Mouse (Mus musculus) limb, embryonic 12.5 days (tissue): Measurements from ENCODE around the gene Parp16. TPM values are rescaled to one million over a fixed set of nuclear protein-coding genes. Genes with fewer than 3 reads are reported as not detected.

Experiments used
- ATAC-seq: fragments of 200-750 bp; cut with Nextera tagmentation; 2 replicates; pipeline ENCODE4 v1.8.0; 2017; ENCODE audit warnings: low read depth, moderate TSS enrichment; ENCODE audit not compliant: insufficient number of reproducible peaks, insufficient read depth, low FRiP score, low TSS enrichment
- H3K27ac ChIP-seq: fragments of 300-500 bp; sonication (generic); 2 replicates; pipeline ENCODE4 v1.5.1; 2016; ENCODE audit warnings: mild to moderate bottlenecking, moderate library complexity
- H3K27me3 ChIP-seq: fragments of 300-500 bp; sonication (generic); 2 replicates; pipeline ENCODE4 v1.6.1; 2016; ENCODE audit warnings: mild to moderate bottlenecking, moderate library complexity
- H3K36me3 ChIP-seq: fragments of 300-500 bp; sonication (generic); 2 replicates; pipeline ENCODE4 v1.6.1; 2016; ENCODE audit warnings: mild to moderate bottlenecking, moderate library complexity
- H3K4me1 ChIP-seq: fragments of 300-500 bp; sonication (generic); replicated peaks from 2 replicates; pipeline ENCODE4 v1.6.1; 2016
- H3K4me2 ChIP-seq: fragments of 300-500 bp; sonication (generic); 2 replicates; pipeline ENCODE4 v1.6.1; 2016; ENCODE audit warnings: mild to moderate bottlenecking, moderate library complexity
- H3K4me3 ChIP-seq: fragments of 300-500 bp; sonication (generic); replicated peaks from 2 replicates; pipeline ENCODE4 v1.5.1; 2016; ENCODE audit warnings: mild to moderate bottlenecking
- H3K9ac ChIP-seq: fragments of 300-500 bp; sonication (generic); replicated peaks from 2 replicates; pipeline ENCODE4 v1.6.1; 2016; ENCODE audit warnings: mild to moderate bottlenecking, moderate library complexity
- H3K9me3 ChIP-seq: fragments of 300-500 bp; sonication (generic); 2 replicates; pipeline ENCODE4 v1.6.1; 2016; ENCODE audit warnings: mild to moderate bottlenecking, moderate library complexity
- WGBS: fragments of 180-500 bp; shearing (Covaris S2); methylation state at CpG from one replicate; pipeline ENCODE4 v1.1.7; 2016; 5-methylcytosine and 5-hydroxymethylcytosine counted together
- polyA plus RNA-seq: library from polyadenylated mRNA; unstranded; fragments of >200 nt; fragmentation: Nextera tagmentation; extraction: Ambion mirVana; gene quantifications from 2 replicates; pipeline ENCODE4 v1.2.1, GENCODE M21; 2016

The Parp16 gene
- polyA plus RNA-seq, 1 experiment from 2014 or later = 8.2 TPM

- no peak overlapping the region for H3K4me3 ChIP-seq
- peak overlapping the region; percentile 34 for H3K9ac ChIP-seq
- H3K36me3 ChIP-seq = peaks cover 12% of the 10 kb centered on the region
- peak overlapping the region; percentile 36 for H3K4me2 ChIP-seq
- ATAC-seq = peak; percentile 26; the same call in 1 of the 2 replicates
- H3K27me3 ChIP-seq = peaks cover 76% of the 10 kb centered on the region
- WGBS = 9% methylated on average over 22 of the region's 22 CpGs
- H3K4me1 ChIP-seq = peaks cover 59% of the 10 kb centered on the region
- H3K27ac ChIP-seq = no peak overlapping the region
- no peaks in the 10 kb centered on the region for H3K9me3 ChIP-seq
Measured at GRCm38 (mm10) chr9:65178336-65179213, 16.6 kb upstream of the Parp16 start.

GRCm38 (mm10) chr9:65179817-65180624, 15.1 kb upstream of the Parp16 start:
- no peak for ATAC-seq
- H3K27me3 ChIP-seq = peaks cover 75% of the 10 kb centered on the region
- H3K4me2 ChIP-seq = peak overlapping the region; percentile 27; the same call in 1 of the 2 replicates
- WGBS = 21% methylated on average over 17 of the region's 17 CpGs
- H3K9ac ChIP-seq = no peak overlapping the region
- H3K4me3 ChIP-seq = no peak overlapping the region
- H3K9me3 ChIP-seq = no peaks in the 10 kb centered on the region
- H3K4me1 ChIP-seq = peaks cover 57% of the 10 kb centered on the region
- peaks cover 16% of the 10 kb centered on the region for H3K36me3 ChIP-seq
- H3K27ac ChIP-seq = no peak overlapping the region

DNA sequence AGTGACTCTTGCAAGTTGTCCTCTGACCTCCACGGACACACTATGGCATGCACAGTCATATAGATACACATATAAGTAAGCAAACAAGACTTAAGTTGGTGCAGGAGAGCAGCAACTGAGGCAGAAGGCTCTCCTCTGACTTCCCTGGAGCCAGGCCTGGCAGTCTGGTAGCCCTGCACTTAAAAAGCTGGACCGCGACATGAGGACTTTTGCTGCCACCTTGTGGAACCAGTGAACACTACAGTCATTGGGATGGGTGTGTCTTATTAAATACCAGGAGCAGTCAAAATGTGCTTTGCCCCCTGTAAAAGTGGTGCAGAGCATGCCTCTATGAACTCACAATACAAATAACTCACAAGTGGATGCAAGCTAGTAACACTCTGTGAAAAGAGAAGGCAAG, 6.6 kb upstream of the Parp16 start:
- Histone ChIP-seq H3K27ac (no peak overlapping the region), H3K4me3 (no peak overlapping the region), H3K27me3 (peaks cover 5% of the 10 kb centered on the region; the same call in 1 of the 2 replicates), H3K9me3 (no peaks in the 10 kb centered on the region), H3K36me3 (0 out of 2 replicates have a peak, but pooled peaks cover 5% of the 10 kb centered on the region), H3K4me1 (peaks cover 20% of the 10 kb centered on the region), H3K4me2 (no peak overlapping the region), H3K9ac (no peak overlapping the region)
- ATAC-seq = 0 out of 2 replicates have a peak, but pooled peaks have one; percentile 15
- WGBS = 0% methylated on average over 3 of the region's 3 CpGs

- Histone ChIP-seq H3K9me3 (no peaks in the 10 kb centered on the region), H3K4me2 (no peak overlapping the region), H3K27me3 (no peaks in the 10 kb centered on the region), H3K27ac (no peak overlapping the region), H3K4me1 (peaks cover 24% of the 10 kb centered on the region), H3K36me3 (no peaks in the 10 kb centered on the region), H3K4me3 (no peak overlapping the region), H3K9ac (no peak overlapping the region)
- no peak for ATAC-seq
- 42% methylated on average over 7 of the region's 7 CpGs for WGBS
Measured at GRCm38 (mm10) chr9:65190306-65190705, 4.8 kb upstream of the Parp16 start.

- Histone ChIP-seq H3K9ac (no peak overlapping the region), H3K36me3 (no peaks in the 10 kb centered on the region), H3K4me2 (no peak overlapping the region), H3K4me1 (peaks cover 29% of the 10 kb centered on the region), H3K27ac (peak overlapping the region; percentile 37; the same call in 1 of the 2 replicates), H3K9me3 (no peaks in the 10 kb centered on the region), H3K27me3 (no peaks in the 10 kb centered on the region), H3K4me3 (no peak overlapping the region)
- WGBS = 13% methylated on average over 2 of the region's 2 CpGs
- no peak for ATAC-seq
Measured at GRCm38 (mm10) chr9:65191389-65191754, 3.8 kb upstream of the Parp16 start.

GRCm38 (mm10) chr9:65191755-65192469, 3.2 kb upstream of the Parp16 start:
- 8% methylated on average over 8 of the region's 8 CpGs for WGBS
- no peaks in the 10 kb centered on the region for H3K9me3 ChIP-seq
- no peak overlapping the region for H3K4me3 ChIP-seq
- H3K27me3 ChIP-seq = no peaks in the 10 kb centered on the region
- peak overlapping the region; percentile 37; the same call in 1 of the 2 replicates for H3K27ac ChIP-seq
- H3K4me2 ChIP-seq = no peak overlapping the region
- H3K4me1 ChIP-seq = peaks cover 30% of the 10 kb centered on the region
- no peak overlapping the region for H3K9ac ChIP-seq
- no peak for ATAC-seq
- H3K36me3 ChIP-seq = no peaks in the 10 kb centered on the region

DNA sequence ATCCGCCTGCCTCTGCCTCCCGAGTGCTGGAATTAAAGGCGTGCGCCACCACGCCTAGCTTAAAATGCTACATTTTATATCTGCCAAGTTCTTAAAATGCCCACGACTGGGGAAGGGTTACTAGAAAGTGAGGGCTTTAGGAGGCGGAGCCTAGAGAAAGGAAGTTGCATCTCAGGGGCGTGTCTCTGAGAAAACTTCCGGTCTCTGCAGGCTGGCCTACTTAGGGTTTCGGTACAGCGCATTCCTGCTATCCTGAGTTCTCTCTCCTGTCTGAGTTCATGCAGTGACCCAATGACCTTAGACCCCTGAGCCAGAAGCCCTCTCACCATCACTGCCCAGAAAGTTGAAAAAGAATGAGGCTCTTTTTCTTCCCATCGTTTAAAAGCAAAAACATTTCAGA, 1.9 kb upstream of the Parp16 start:
- Histone ChIP-seq H3K27me3 (no peaks in the 10 kb centered on the region), H3K4me3 (no peak overlapping the region), H3K4me2 (no peak overlapping the region), H3K9ac (no peak overlapping the region), H3K36me3 (no peaks in the 10 kb centered on the region), H3K4me1 (peaks cover 35% of the 10 kb centered on the region), H3K9me3 (no peaks in the 10 kb centered on the region), H3K27ac (no peak overlapping the region)
- ATAC-seq = no peak
- 63% methylated on average over 12 of the region's 12 CpGs for WGBS

GRCm38 (mm10) chr9:65195621-65195981, 448 bp downstream of the Parp16 start:
- WGBS = 22% methylated on average over 8 of the region's 8 CpGs
- Histone ChIP-seq H3K4me2 (peak overlapping the region; percentile 21; the same call in 1 of the 2 replicates), H3K36me3 (no peaks in the 10 kb centered on the region), H3K4me1 (peaks cover 39% of the 10 kb centered on the region), H3K27me3 (no peaks in the 10 kb centered on the region), H3K27ac (peak overlapping the region; percentile 87), H3K9ac (peak overlapping the region; percentile 18), H3K9me3 (no peaks in the 10 kb centered on the region), H3K4me3 (no peak overlapping the region)
- no peak for ATAC-seq

GRCm38 (mm10) chr9:65195982-65196737, 1.0 kb downstream of the Parp16 start:
- Histone ChIP-seq H3K9ac (peak overlapping the region; percentile 18), H3K27ac (peak overlapping the region; percentile 87), H3K4me2 (peak overlapping the region; percentile 26; the same call in 1 of the 2 replicates), H3K4me1 (peaks cover 36% of the 10 kb centered on the region), H3K9me3 (no peaks in the 10 kb centered on the region), H3K36me3 (no peaks in the 10 kb centered on the region), H3K4me3 (peak overlapping the region; percentile 18; the same call in 1 of the 2 replicates), H3K27me3 (no peaks in the 10 kb centered on the region)
- 2% methylated on average over 9 of the region's 9 CpGs for WGBS
- ATAC-seq = peak; percentile 93
